Mouse (Mus musculus) intestine, postnatal 0 days (tissue): ENCODE measurements around the gene Arpp19. TPM values are rescaled to one million over a fixed set of nuclear protein-coding genes. Genes with fewer than 3 reads are reported as not detected.

Source experiments
- ATAC-seq: fragments of 200-750 bp; cut with Nextera tagmentation; 2 replicates; pipeline ENCODE4 v1.8.0; 2017; ENCODE audit warnings: mild to moderate bottlenecking, moderate TSS enrichment, moderate library complexity
- H3K27ac ChIP-seq: fragments of 300-500 bp; sonication (generic); 2 replicates; pipeline ENCODE4 v1.5.1; 2014; ENCODE audit warnings: mild to moderate bottlenecking, low read depth, low read length, moderate library complexity
- H3K27me3 ChIP-seq: fragments of 300-500 bp; sonication (generic); replicated peaks from 2 replicates; pipeline ENCODE4 v1.6.1; 2014; ENCODE audit warnings: low read length, mixed read lengths; ENCODE audit not compliant: control insufficient read depth, insufficient read depth
- H3K36me3 ChIP-seq: fragments of 300-500 bp; sonication (generic); 2 replicates; pipeline ENCODE4 v1.6.1; 2014; ENCODE audit warnings: mild to moderate bottlenecking, moderate library complexity; ENCODE audit not compliant: control insufficient read depth, insufficient read depth
- H3K4me1 ChIP-seq: fragments of 300-500 bp; sonication (generic); replicated peaks from 2 replicates; pipeline ENCODE4 v1.6.1; 2014; ENCODE audit warnings: antibody characterized with exemption, low read length, mixed read lengths; ENCODE audit not compliant: control insufficient read depth, insufficient read depth
- H3K4me2 ChIP-seq: fragments of 300-500 bp; sonication (generic); replicated peaks from 2 replicates; pipeline ENCODE4 v1.6.1; 2014; ENCODE audit warnings: low read depth, mild to moderate bottlenecking, moderate library complexity
- H3K4me3 ChIP-seq: fragments of 300-500 bp; sonication (generic); 2 replicates; pipeline ENCODE4 v1.5.1; 2014; ENCODE audit warnings: low read depth, low read length
- H3K9ac ChIP-seq: fragments of 300-500 bp; sonication (generic); 2 replicates; pipeline ENCODE4 v1.6.1; 2014; ENCODE audit warnings: mild to moderate bottlenecking, low read depth, low read length
- H3K9me3 ChIP-seq: fragments of 300-500 bp; sonication (generic); 2 replicates; pipeline ENCODE4 v1.6.1; 2016; ENCODE audit warnings: mixed run types; ENCODE audit not compliant: control insufficient read depth
- CTCF ChIP-seq: sonication (generic); IDR thresholded peaks from 2 replicates; pipeline ENCODE4 v1.5.1; 2016; ENCODE audit warnings: low read depth, mild to moderate bottlenecking, control low read depth, antibody characterized with exemption, moderate library complexity
- polyA plus RNA-seq: library from polyadenylated mRNA; unstranded; fragments of >200 nt; fragmentation: Nextera tagmentation; extraction: Ambion mirVana; gene quantifications from 2 replicates; pipeline ENCODE4 v1.2.1, GENCODE M21; 2015

Arpp19 gene
- polyA plus RNA-seq, 1 experiment from 2014 or later, result 383 TPM

- no peaks in the 10 kb centered on the region for H3K36me3 ChIP-seq
- no peaks in the 10 kb centered on the region for H3K9me3 ChIP-seq
- no peak for TF ChIP-seq CTCF
- ATAC-seq, result no peak
- no peaks in the 10 kb centered on the region for H3K27me3 ChIP-seq
- no peak overlapping the region for H3K27ac ChIP-seq
- no peak overlapping the region for H3K4me2 ChIP-seq
- no peak overlapping the region for H3K9ac ChIP-seq
- 0 out of 2 replicates have a peak, but pooled peaks cover under 1% of the 10 kb centered on the region for H3K4me1 ChIP-seq
- no peak overlapping the region for H3K4me3 ChIP-seq
These were observed 64.7 kb downstream of the Arpp19 start for GRCm38 (mm10) chr9:75102131-75102530.

Other genes starting within 250 kb of the Arpp19 start
- 0.07 TPM in 1 of 2 replicates, not detected in the other for gene Onecut1, start 175.7 kb upstream of the Arpp19 start, polyA plus RNA-seq
- 5.1 and 5.7 TPM in 2 replicates for gene Fam214a, start 84.7 kb upstream of the Arpp19 start, polyA plus RNA-seq
- gene Myo5a, start 33.4 kb downstream of the Arpp19 start, polyA plus RNA-seq, result 2.9 and 3.1 TPM in 2 replicates
- 1.5 and 1.9 TPM in 2 replicates for gene Myo5c, start 194.4 kb downstream of the Arpp19 start, polyA plus RNA-seq